Mouse (Mus musculus): ENCODE measurements around the gene Arhgef17. TPM values are rescaled to one million over a fixed set of nuclear protein-coding genes. Genes with fewer than 3 reads are reported as not detected.
A peak's percentile ranks its signal among the peaks of the same experiment; 100 is the strongest.

The Arhgef17 gene
- polyA plus RNA-seq, 1 experiment, result 59.0 TPM

GRCm38 (mm10) chr7:100965079-100965478 lies 33.2 kb upstream of the Arhgef17 start:
- 17% methylated on average over 4 of the region's 4 CpGs for WGBS
- no peak overlapping the region for H3K4me3 ChIP-seq (replicated peaks; ENCODE audit: extremely low read depth, low read depth, low read length)
- DNase-seq, result no peak
- TF ChIP-seq CTCF (IDR thresholded peaks at IDR 0.05; ENCODE audit: insufficient read depth, low read length) (peak; percentile 83), POLR2A (IDR thresholded peaks at IDR 0.05; ENCODE audit: borderline replicate concordance, extremely low read depth, low read depth, low read length) (no peak)
- no peaks in the 10 kb centered on the region for H3K4me1 ChIP-seq (ENCODE audit: control insufficient read depth, insufficient read depth, low read length)

DNA sequence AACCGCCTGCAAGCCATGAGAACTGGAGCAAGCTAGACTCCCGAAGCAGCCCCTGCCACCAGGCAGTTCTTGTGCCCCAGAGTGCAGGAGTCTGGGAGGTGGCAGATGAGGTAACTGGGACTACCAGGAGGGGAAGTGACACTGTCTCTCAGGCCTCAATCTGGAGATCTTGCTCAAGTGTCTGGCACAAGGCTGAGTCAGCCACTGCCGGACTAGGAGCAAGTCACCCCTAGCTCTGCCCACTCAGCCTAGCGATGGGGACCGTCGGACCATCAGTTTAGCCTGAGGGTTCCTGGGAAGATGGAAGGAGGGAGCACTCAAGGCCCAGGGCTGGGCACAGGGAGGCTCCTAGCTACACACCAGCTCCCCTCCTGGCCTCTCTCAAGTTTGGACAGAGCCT lies 32.3 kb upstream of the Arhgef17 start:
- 80% methylated on average over 6 of the region's 6 CpGs for WGBS
- no peaks in the 10 kb centered on the region for H3K4me1 ChIP-seq (ENCODE audit: control insufficient read depth, insufficient read depth, low read length)
- TF ChIP-seq CTCF (IDR thresholded peaks at IDR 0.05; ENCODE audit: insufficient read depth, low read length) (no peak), POLR2A (IDR thresholded peaks at IDR 0.05; ENCODE audit: borderline replicate concordance, extremely low read depth, low read depth, low read length) (peak; percentile 33; the same call in 1 of the 2 replicates)
- H3K4me3 ChIP-seq (replicated peaks; ENCODE audit: extremely low read depth, low read depth, low read length), result no peak overlapping the region
- no peak for DNase-seq

GRCm38 (mm10) chr7:100963381-100963780 lies 31.5 kb upstream of the Arhgef17 start:
- TF ChIP-seq POLR2A (IDR thresholded peaks at IDR 0.05; ENCODE audit: borderline replicate concordance, extremely low read depth, low read depth, low read length) (no peak), CTCF (IDR thresholded peaks at IDR 0.05; ENCODE audit: insufficient read depth, low read length) (no peak)
- no peaks in the 10 kb centered on the region for H3K4me1 ChIP-seq (ENCODE audit: control insufficient read depth, insufficient read depth, low read length)
- peak overlapping the region; percentile 37 for H3K4me3 ChIP-seq (replicated peaks; ENCODE audit: extremely low read depth, low read depth, low read length)
- no peak for DNase-seq
- 69% methylated on average over 8 of the region's 8 CpGs for WGBS

DNA sequence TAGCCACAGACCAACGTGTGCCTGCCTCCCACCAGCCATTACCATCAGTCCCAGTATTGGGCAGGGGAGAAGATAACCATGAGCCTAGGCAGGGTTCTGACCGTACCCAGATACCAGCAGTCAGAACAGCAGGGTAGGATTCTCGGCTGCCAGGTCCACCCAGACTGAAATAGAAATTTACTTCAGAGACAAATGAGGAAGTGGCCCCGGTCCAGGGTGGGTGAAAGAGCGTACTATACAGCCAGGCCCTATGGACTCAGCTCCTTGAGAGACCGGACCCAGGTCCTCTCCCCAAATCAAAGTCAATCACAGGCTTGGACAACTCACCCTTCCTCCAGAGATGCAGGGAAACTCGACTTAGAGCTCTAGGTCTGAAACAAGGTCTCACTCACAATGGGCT lies 29.2 kb upstream of the Arhgef17 start:
- DNase-seq, result no peak

DNA sequence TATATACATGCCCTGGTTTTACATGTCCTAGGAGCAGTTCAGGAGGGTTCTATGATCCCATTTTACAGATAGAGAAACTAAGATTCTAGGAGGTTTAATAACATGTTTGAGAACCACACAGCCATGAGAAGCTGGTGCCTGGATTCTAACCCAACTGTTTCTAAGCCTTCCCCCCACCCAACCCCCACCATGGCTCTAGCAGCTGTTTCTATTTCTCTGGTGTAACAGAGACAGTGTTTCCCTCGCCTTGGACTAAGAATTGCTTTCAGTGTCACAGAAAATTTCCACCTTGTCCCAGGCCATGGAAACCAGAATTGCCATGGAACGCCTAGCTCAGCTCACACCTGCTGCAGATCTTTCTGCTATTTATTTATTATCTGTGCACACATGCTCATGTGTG lies 28.6 kb upstream of the Arhgef17 start:
- no peak overlapping the region for H3K4me3 ChIP-seq (replicated peaks; ENCODE audit: extremely low read depth, low read depth, low read length)
- TF ChIP-seq CTCF (IDR thresholded peaks at IDR 0.05; ENCODE audit: insufficient read depth, low read length) (no peak), POLR2A (IDR thresholded peaks at IDR 0.05; ENCODE audit: borderline replicate concordance, extremely low read depth, low read depth, low read length) (no peak)
- 74% methylated on average over 2 of the region's 2 CpGs for WGBS

More for the DNA sequence above, 29.2 kb upstream of the Arhgef17 start:
- Histone ChIP-seq H3K4me1 (ENCODE audit: control insufficient read depth, insufficient read depth, low read length) (no peaks in the 10 kb centered on the region), H3K4me3 (replicated peaks; ENCODE audit: extremely low read depth, low read depth, low read length) (no peak overlapping the region)
- no peak for TF ChIP-seq POLR2A (IDR thresholded peaks at IDR 0.05; ENCODE audit: borderline replicate concordance, extremely low read depth, low read depth, low read length)
- no peak for TF ChIP-seq CTCF (IDR thresholded peaks at IDR 0.05; ENCODE audit: insufficient read depth, low read length)
- 61% methylated on average over 7 of the region's 7 CpGs for WGBS

DNA sequence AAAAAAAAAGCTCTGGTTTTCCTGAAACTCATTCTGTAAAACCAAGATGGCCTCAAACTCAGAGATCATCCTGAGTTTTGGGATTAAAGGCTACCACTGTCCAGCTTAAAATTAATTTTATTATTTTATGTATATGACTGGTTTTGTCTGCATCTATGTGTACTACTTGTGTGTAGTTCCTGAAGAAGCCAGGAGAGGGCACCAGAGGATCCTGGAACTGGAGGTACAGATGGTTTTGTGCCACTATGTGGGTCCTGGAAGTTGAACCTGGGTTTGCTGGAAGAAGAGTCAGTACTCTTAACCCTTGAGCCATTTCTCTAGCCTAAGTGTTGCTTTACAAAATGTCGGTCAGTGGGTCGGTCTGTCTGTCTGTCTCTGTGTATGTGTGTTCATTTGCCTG lies 26.5 kb upstream of the Arhgef17 start:
- no peak for DNase-seq
- Histone ChIP-seq H3K4me3 (replicated peaks; ENCODE audit: extremely low read depth, low read depth, low read length) (no peak overlapping the region), H3K4me1 (ENCODE audit: control insufficient read depth, insufficient read depth, low read length) (no peaks in the 10 kb centered on the region)
- no peak for TF ChIP-seq POLR2A (IDR thresholded peaks at IDR 0.05; ENCODE audit: borderline replicate concordance, extremely low read depth, low read depth, low read length)
- no peak for TF ChIP-seq CTCF (IDR thresholded peaks at IDR 0.05; ENCODE audit: insufficient read depth, low read length)
- WGBS, result 100% methylated on average over 2 of the region's 2 CpGs

More for the DNA sequence above, 28.6 kb upstream of the Arhgef17 start:
- H3K4me1 ChIP-seq (ENCODE audit: control insufficient read depth, insufficient read depth, low read length), result no peaks in the 10 kb centered on the region
- no peak for DNase-seq

DNA sequence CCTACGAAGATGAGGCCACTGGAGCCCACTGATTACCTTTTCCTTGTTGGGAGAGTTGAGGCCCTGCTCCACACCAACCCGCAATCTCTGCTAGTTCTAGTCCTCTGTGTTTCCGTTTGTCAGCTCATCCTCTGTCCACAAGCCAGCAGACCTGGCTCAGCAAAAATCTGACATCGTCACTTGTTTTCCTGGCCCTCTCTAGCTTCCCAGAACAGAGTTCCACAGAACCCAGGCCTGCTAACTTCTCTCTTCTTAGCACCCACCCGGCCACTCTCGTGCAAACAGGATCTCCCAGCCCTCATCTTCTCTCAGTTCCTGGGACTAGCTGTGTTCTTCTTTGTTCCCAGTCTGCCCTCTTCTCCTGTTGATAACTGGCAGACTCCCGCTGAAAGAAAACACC lies 20.8 kb upstream of the Arhgef17 start:
- 68% methylated on average over 7 of the region's 7 CpGs for WGBS
- H3K4me3 ChIP-seq (replicated peaks; ENCODE audit: extremely low read depth, low read depth, low read length), result no peak overlapping the region
- peaks cover 5% of the 10 kb centered on the region; the same call in 1 of the 2 replicates for H3K4me1 ChIP-seq (ENCODE audit: control insufficient read depth, insufficient read depth, low read length)
- no peak for TF ChIP-seq CTCF (IDR thresholded peaks at IDR 0.05; ENCODE audit: insufficient read depth, low read length)
- no peak for TF ChIP-seq POLR2A (IDR thresholded peaks at IDR 0.05; ENCODE audit: borderline replicate concordance, extremely low read depth, low read depth, low read length)
- no peak for DNase-seq

- no peak for TF ChIP-seq POLR2A (IDR thresholded peaks at IDR 0.05; ENCODE audit: borderline replicate concordance, extremely low read depth, low read depth, low read length)
- no peak for TF ChIP-seq CTCF (IDR thresholded peaks at IDR 0.05; ENCODE audit: insufficient read depth, low read length)
- no peak overlapping the region for H3K4me3 ChIP-seq (replicated peaks; ENCODE audit: extremely low read depth, low read depth, low read length)
- no peak for DNase-seq
- H3K4me1 ChIP-seq (ENCODE audit: control insufficient read depth, insufficient read depth, low read length), result peaks cover 5% of the 10 kb centered on the region; the same call in 1 of the 2 replicates
- WGBS, result 32% methylated on average over 2 of the region's 2 CpGs
Measured at GRCm38 (mm10) chr7:100951903-100952302, 20.0 kb upstream of the Arhgef17 start.

GRCm38 (mm10) chr7:100950481-100951010 lies 18.6 kb upstream of the Arhgef17 start:
- no peak overlapping the region for H3K4me3 ChIP-seq (replicated peaks; ENCODE audit: extremely low read depth, low read depth, low read length)
- TF ChIP-seq CTCF (IDR thresholded peaks at IDR 0.05; ENCODE audit: insufficient read depth, low read length), result no peak
- peak; percentile 28; the same call in 1 of the 2 replicates for TF ChIP-seq POLR2A (IDR thresholded peaks at IDR 0.05; ENCODE audit: borderline replicate concordance, extremely low read depth, low read depth, low read length)
- WGBS, result 28% methylated on average over 12 of the region's 12 CpGs
- no peak for DNase-seq
- H3K4me1 ChIP-seq (ENCODE audit: control insufficient read depth, insufficient read depth, low read length), result peaks cover 5% of the 10 kb centered on the region; the same call in 1 of the 2 replicates

DNA sequence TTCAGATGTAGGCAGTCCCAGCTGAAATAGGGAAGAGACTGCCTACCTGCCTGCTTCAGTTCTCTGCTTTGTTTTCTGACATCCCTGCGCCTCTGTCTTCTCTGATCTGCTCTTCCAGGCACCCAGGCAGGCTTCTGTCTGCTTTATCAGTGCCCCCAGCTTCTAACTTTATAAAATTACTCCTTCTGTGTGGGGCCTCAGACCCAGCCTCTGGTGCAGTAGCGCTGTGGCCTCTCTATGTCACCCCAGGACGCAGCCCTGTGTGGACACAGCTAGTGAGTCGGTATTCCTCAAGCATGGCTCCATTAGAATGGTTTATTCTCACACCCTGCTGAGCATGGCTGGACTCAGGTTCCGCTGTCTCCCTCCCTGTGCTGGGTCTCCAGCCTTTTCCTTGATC lies 18.1 kb upstream of the Arhgef17 start:
- H3K4me1 ChIP-seq (ENCODE audit: control insufficient read depth, insufficient read depth, low read length), result peaks cover 5% of the 10 kb centered on the region; the same call in 1 of the 2 replicates
- DNase-seq, result no peak
- TF ChIP-seq CTCF (IDR thresholded peaks at IDR 0.05; ENCODE audit: insufficient read depth, low read length) (no peak), POLR2A (IDR thresholded peaks at IDR 0.05; ENCODE audit: borderline replicate concordance, extremely low read depth, low read depth, low read length) (no peak)
- no peak overlapping the region for H3K4me3 ChIP-seq (replicated peaks; ENCODE audit: extremely low read depth, low read depth, low read length)
- WGBS, result 61% methylated on average over 5 of the region's 5 CpGs
